Mouse (Mus musculus) limb, embryonic 14.5 days (tissue): ENCODE data around the gene Son. TPM values are rescaled to one million over a fixed set of nuclear protein-coding genes. Genes with fewer than 3 reads are reported as not detected.

ENCODE experiments used
- ATAC-seq: fragments of 200-750 bp; cut with Nextera tagmentation; 2 replicates; pipeline ENCODE4 v1.8.0; 2017; ENCODE audit warnings: low read depth, moderate number of reproducible peaks, moderate TSS enrichment; ENCODE audit not compliant: low FRiP score
- DNase-seq: peaks from one replicate; pipeline ENCODE4 v3.0.0-alpha.2; 2015; ENCODE audit warnings: low spot score
- H3K27ac ChIP-seq: fragments of 300-500 bp; sonication (generic); replicated peaks from 2 replicates; pipeline ENCODE4 v1.5.1; 2014; ENCODE audit warnings: low read depth, mild to moderate bottlenecking, low read length, moderate library complexity, mixed read lengths
- H3K27me3 ChIP-seq: fragments of 300-500 bp; sonication (generic); 2 replicates; pipeline ENCODE4 v1.6.1; 2014; ENCODE audit warnings: low read length, mixed read lengths; ENCODE audit not compliant: control insufficient read depth, insufficient read depth
- H3K36me3 ChIP-seq: fragments of 300-500 bp; sonication (generic); 2 replicates; pipeline ENCODE4 v1.6.1; 2014; ENCODE audit warnings: mild to moderate bottlenecking, low read length, moderate library complexity, mixed read lengths; ENCODE audit not compliant: control insufficient read depth, insufficient read depth
- H3K4me1 ChIP-seq: fragments of 300-500 bp; sonication (generic); 2 replicates; pipeline ENCODE4 v1.6.1; 2014; ENCODE audit warnings: antibody characterized with exemption, low read length, mixed read lengths; ENCODE audit not compliant: control insufficient read depth, insufficient read depth
- H3K4me2 ChIP-seq: fragments of 300-500 bp; sonication (generic); replicated peaks from 2 replicates; pipeline ENCODE4 v1.6.1; 2014; ENCODE audit warnings: low read depth, mild to moderate bottlenecking, low read length, moderate library complexity; ENCODE audit not compliant: severe bottlenecking
- H3K4me3 ChIP-seq: fragments of 300-500 bp; sonication (generic); replicated peaks from 2 replicates; pipeline ENCODE4 v1.5.1; 2014; ENCODE audit warnings: low read length
- H3K9ac ChIP-seq: fragments of 300-500 bp; sonication (generic); 2 replicates; pipeline ENCODE4 v1.6.1; 2014; ENCODE audit warnings: mild to moderate bottlenecking, low read depth, low read length, moderate library complexity; ENCODE audit not compliant: severe bottlenecking
- H3K9me3 ChIP-seq: fragments of 300-500 bp; sonication (generic); 2 replicates; pipeline ENCODE4 v1.6.1; 2016; ENCODE audit warnings: low read length; ENCODE audit not compliant: control insufficient read depth
- POLR2A ChIP-seq: fragments of 200-500 bp; IDR thresholded peaks from 2 replicates; pipeline ENCODE4 v1.8.0; 2012; ENCODE audit warnings: inconsistent platforms, mild to moderate bottlenecking, moderate library complexity, borderline replicate concordance; ENCODE audit not compliant: insufficient read depth, insufficient read length; ENCODE audit errors: extremely low read depth
- WGBS: fragments of 180-500 bp; shearing (Covaris S2); extraction: QIAGEN DNeasy Blood & Tissue Kit; methylation state at CpG from one replicate; pipeline ENCODE4 v1.1.7; 2014; 5-methylcytosine and 5-hydroxymethylcytosine counted together
- polyA plus RNA-seq, 2 experiments: library from polyadenylated mRNA; depleted of rRNA in 1 of 2; stranded (reverse) in 1 of 2; unstranded in 1 of 2; fragments of >200 nt; fragmentation: Nextera tagmentation in 1 of 2; extraction: Ambion mirVana in 1 of 2; gene quantifications; 2 replicates each; pipeline versions ENCODE4 v1.2.1 to v1.2.3; 2012 to 2014

Son gene
- polyA plus RNA-seq, 2 experiments: 180 to 354 TPM

- Histone ChIP-seq H3K27ac (peak overlapping the region; percentile 98), H3K9ac (peak overlapping the region; percentile 81), H3K4me1 (peaks cover 12% of the 10 kb centered on the region; the same call in 1 of the 2 replicates), H3K4me2 (peak overlapping the region; percentile 81), H3K4me3 (peak overlapping the region; percentile 77), H3K27me3 (no peaks in the 10 kb centered on the region), H3K36me3 (peaks cover 18% of the 10 kb centered on the region), H3K9me3 (no peaks in the 10 kb centered on the region)
- WGBS: 1% methylated on average over 11 of the region's 11 CpGs
- TF ChIP-seq POLR2A: no peak
- ATAC-seq (no peak), DNase-seq (peak; percentile 12)
Observed at GRCm38 (mm10) chr16:91645995-91646602, 1.2 kb upstream of the Son start.

GRCm38 (mm10) chr16:91646681-91647419 lies 456 bp upstream of the Son start, which contains the start of gene Gart:
Gene Gart, minus strand, starts transcription at chr16:91646952.
- 2% methylated on average over 50 of the region's 59 CpGs for WGBS
- peak; percentile 86 for ATAC-seq
- Histone ChIP-seq H3K9me3 (no peaks in the 10 kb centered on the region), H3K27ac (peak within 1 kb of the TSS; percentile 98), H3K27me3 (no peaks in the 10 kb centered on the region), H3K9ac (peak within 1 kb of the TSS; percentile 95), H3K4me3 (peak within 1 kb of the TSS; percentile 77), H3K4me1 (peaks cover 12% of the 10 kb centered on the region; the same call in 1 of the 2 replicates), H3K36me3 (peaks cover 14% of the 10 kb centered on the region), H3K4me2 (peak within 1 kb of the TSS; percentile 81)
- peak; percentile 97 for TF ChIP-seq POLR2A
- peak; percentile 94 for DNase-seq

DNA sequence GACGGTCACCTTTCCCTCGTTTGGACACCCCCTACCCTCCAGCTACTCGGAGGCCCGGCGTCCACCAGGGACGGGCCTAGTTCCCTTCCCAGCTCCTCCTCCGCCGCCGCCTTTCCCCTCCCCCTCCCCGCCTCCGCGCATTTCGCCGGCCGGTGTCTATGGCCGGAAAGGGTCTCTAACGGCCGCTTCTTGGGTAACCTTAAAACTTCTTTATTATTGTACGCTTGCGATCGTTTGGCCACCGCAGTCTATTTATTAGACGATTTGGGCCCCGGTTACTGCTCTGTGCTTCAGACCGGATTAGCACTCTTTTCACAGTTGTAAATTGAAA lies 879 bp downstream of the Son start:
- no peak for TF ChIP-seq POLR2A
- ATAC-seq (peak; percentile 35), DNase-seq (peak; percentile 56)
- H3K36me3 ChIP-seq: peaks cover 12% of the 10 kb centered on the region
- H3K27me3 ChIP-seq: no peaks in the 10 kb centered on the region
- H3K9me3 ChIP-seq: no peaks in the 10 kb centered on the region
- peak overlapping the region; percentile 98 for H3K27ac ChIP-seq
- H3K4me3 ChIP-seq: peak overlapping the region; percentile 77
- H3K4me2 ChIP-seq: peak overlapping the region; percentile 58
- peaks cover 12% of the 10 kb centered on the region; the same call in 1 of the 2 replicates for H3K4me1 ChIP-seq
- WGBS: under 1% methylated on average over 20 of the region's 25 CpGs
- H3K9ac ChIP-seq: peak overlapping the region; percentile 95

DNA sequence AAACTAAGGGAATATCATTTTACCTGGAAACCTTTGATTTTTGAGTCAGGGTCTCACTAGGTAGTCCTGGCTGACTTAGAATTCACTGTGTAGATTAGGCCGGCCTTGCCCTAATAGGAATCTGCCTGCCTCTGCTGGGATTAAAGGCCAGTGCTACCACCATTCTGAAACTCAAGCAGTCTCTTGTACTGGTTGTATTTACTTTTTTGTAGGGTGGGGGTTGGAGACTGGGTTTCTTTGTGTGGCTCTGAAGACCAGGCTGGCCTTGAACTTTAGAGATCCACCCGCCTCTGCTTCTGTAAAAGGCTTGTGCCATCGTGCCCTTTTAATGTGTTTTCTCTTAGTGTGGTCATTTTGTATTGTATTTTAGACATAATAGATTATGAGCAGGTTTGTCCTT lies 1.9 kb downstream of the Son start:
- peaks cover 20% of the 10 kb centered on the region for H3K36me3 ChIP-seq
- peak overlapping the region; percentile 58 for H3K4me2 ChIP-seq
- H3K27ac ChIP-seq: no peak overlapping the region
- peaks cover 12% of the 10 kb centered on the region; the same call in 1 of the 2 replicates for H3K4me1 ChIP-seq
- no peak for DNase-seq
- H3K4me3 ChIP-seq: peak overlapping the region; percentile 77
- WGBS: 66% methylated on average over 3 of the region's 3 CpGs
- no peak overlapping the region; the same call in 1 of the 2 replicates for H3K9ac ChIP-seq
- H3K9me3 ChIP-seq: no peaks in the 10 kb centered on the region
- no peak for ATAC-seq
- no peaks in the 10 kb centered on the region for H3K27me3 ChIP-seq
- no peak for TF ChIP-seq POLR2A

- no peaks in the 10 kb centered on the region for H3K27me3 ChIP-seq
- no peak overlapping the region for H3K4me3 ChIP-seq
- H3K36me3 ChIP-seq: peaks cover 25% of the 10 kb centered on the region
- no peak for TF ChIP-seq POLR2A
- H3K27ac ChIP-seq: no peak overlapping the region
- no peaks in the 10 kb centered on the region for H3K9me3 ChIP-seq
- no peak overlapping the region for H3K9ac ChIP-seq
- ATAC-seq: no peak
- H3K4me2 ChIP-seq: no peak overlapping the region
- peaks cover 10% of the 10 kb centered on the region; the same call in 1 of the 2 replicates for H3K4me1 ChIP-seq
- no peak for DNase-seq
Observed at GRCm38 (mm10) chr16:91649781-91650180, 2.5 kb downstream of the Son start.
